Mouse (Mus musculus): ENCODE measurements around the gene Fat1.

DNA sequence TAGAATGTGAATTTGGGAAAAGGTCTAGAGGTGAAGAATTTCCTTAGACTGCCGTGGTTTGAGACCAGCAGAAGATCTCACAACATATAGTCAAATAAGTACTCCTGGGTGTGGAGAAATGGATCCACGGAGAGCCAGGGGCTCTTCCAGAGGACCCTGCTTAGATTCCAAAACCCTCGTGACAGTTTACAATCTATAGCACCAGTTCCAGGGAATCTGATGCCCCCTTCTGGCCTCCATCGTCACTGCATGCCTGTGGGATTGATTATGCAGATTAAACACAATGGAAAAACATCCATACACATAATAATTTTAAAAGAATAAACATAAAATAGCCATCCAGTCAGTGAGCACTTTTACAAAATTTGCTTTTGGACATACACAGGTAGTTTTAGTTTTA lies 75.4 kb downstream of the Fat1 start:
- no peak for TF ChIP-seq CEBPB (IDR thresholded peaks at IDR 0.05; ENCODE audit: low read depth)
- no peak for TF ChIP-seq CTCF (IDR thresholded peaks at IDR 0.05; ENCODE audit: control insufficient read depth, insufficient read depth, insufficient read length)
- TF ChIP-seq MAX (IDR thresholded peaks at IDR 0.05) = no peak
- no peak for TF ChIP-seq MYOG (IDR thresholded peaks at IDR 0.05; ENCODE audit: control insufficient read depth, extremely low read depth, insufficient read length)

Data from C2C12 (cell line).